Mouse (Mus musculus) olfactory bulb, adult 2 months (tissue): Measurements from ENCODE around the gene Pofut2. TPM values are rescaled to one million over a fixed set of nuclear protein-coding genes. Genes with fewer than 3 reads are reported as not detected.

Experiments used
- H3K27ac ChIP-seq: fragments of 200-500 bp; 2 replicates; pipeline ENCODE4 v1.5.1; 2012; ENCODE audit warnings: low read depth, low read length; ENCODE audit not compliant: insufficient read depth
- H3K4me1 ChIP-seq: fragments of 200-500 bp; 2 replicates; pipeline ENCODE4 v1.6.1; 2012; ENCODE audit warnings: low read length; ENCODE audit not compliant: control insufficient read depth, insufficient read depth
- H3K4me3 ChIP-seq: fragments of 200-500 bp; 2 replicates; pipeline ENCODE4 v1.5.1; 2012; ENCODE audit warnings: mild to moderate bottlenecking, low read depth, low read length, moderate library complexity; ENCODE audit not compliant: insufficient read depth
- CTCF ChIP-seq: fragments of 200-500 bp; IDR thresholded peaks from 2 replicates; pipeline ENCODE4 v1.5.1; 2012; ENCODE audit warnings: low read depth, mild to moderate bottlenecking, low read length, moderate library complexity; ENCODE audit not compliant: insufficient read depth
- POLR2A ChIP-seq: fragments of 200-500 bp; IDR thresholded peaks from 2 replicates; pipeline ENCODE4 v1.6.1; 2012; ENCODE audit warnings: mild to moderate bottlenecking, low read depth, low read length, moderate library complexity; ENCODE audit not compliant: insufficient read depth
- WGBS: fragments of 180-500 bp; shearing (Covaris S2); methylation state at CpG from one replicate; pipeline ENCODE4 v1.1.7; 2018; 5-methylcytosine and 5-hydroxymethylcytosine counted together
- polyA plus RNA-seq: library from polyadenylated mRNA; stranded (reverse); fragments of >200 nt; gene quantifications from 2 replicates; pipeline ENCODE4 v1.2.4, GENCODE M21; 2012; ENCODE audit warnings: low replicate concordance; ENCODE audit not compliant: missing spikeins, insufficient read depth, insufficient read length

Gene Pofut2
- polyA plus RNA-seq, 1 experiment, result not detected

DNA sequence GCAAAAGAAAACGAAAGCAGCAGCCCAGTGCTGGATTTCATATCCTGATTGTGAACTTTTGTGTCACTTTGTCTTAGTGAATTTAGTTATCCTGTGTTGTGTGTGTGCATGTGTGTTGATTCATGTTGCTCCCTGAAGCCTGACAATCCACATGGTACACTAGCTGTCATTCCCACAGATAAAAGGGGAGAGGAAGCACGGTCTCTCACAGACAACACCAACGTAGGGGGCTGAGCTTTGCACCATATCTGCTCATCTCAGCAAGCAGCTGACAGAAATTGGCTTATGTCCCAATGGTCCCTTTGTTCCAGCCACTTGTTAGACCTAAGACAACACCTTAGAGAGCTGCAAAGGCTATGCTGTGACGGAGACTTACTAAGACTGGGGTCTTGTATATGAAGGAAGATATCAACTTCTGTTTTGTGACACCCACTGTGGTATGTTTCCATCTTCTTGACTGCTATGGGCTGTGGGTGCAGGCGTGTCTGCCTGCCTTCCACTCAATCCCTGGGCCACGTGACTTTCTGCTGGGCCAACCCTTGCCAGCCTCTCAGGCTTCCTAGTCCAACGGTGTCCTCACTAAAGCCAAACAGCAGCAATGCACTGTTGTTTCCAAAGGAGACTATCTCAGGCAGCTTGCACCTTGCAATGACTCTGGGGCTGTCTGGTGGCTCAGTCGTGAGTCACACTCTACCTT lies 41.4 kb downstream of the Pofut2 start:
- TF ChIP-seq CTCF, result no peak
- no peak for TF ChIP-seq POLR2A
- 75% methylated on average over 8 of the region's 8 CpGs for WGBS
- H3K4me3 ChIP-seq, result no peak overlapping the region
- peaks cover 6% of the 10 kb centered on the region for H3K4me1 ChIP-seq
- no peak overlapping the region for H3K27ac ChIP-seq

DNA sequence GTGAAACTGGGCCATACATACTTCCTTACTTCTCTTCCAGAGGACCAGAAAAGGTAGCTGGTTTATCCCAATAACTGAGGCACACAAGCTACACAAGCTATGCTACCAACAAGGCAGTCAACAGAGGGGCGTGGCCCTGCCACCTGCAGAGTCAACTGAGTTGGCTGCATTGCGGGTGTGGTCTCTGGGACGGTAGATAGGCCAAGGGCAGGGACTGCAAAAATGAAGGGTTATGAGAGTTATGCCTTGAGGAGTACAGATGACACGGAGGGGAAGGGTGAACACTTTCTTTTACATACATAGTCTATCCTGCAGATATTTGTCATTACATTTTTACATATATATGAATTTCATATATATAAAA lies 41.9 kb downstream of the Pofut2 start:
- H3K4me3 ChIP-seq, result no peak overlapping the region
- WGBS, result 87% methylated on average over 4 of the region's 4 CpGs
- H3K27ac ChIP-seq, result no peak overlapping the region
- H3K4me1 ChIP-seq, result peaks cover 6% of the 10 kb centered on the region
- TF ChIP-seq CTCF (no peak), POLR2A (no peak)

DNA sequence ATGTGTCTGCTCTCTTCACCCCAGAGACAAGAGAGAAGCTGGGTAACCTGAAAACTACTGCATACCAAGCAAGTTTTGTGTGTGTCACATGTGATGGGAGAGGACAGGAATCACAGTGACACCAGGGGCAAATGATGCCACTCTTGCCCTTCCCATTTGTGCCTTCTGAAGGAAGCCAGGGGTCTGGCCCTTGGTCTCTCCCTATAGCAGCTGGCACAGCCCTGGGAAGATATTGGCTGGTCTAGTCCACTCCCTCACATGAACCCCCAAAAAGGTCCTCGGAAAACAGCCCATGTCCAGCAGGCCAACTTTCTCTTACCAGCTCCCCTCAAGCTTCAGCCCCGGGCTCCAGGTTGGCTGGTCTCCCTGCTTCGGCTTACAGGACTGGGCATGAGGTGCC lies 45.3 kb downstream of the Pofut2 start:
- Histone ChIP-seq H3K4me3 (no peak overlapping the region), H3K4me1 (peaks cover 8% of the 10 kb centered on the region), H3K27ac (no peak overlapping the region)
- no peak for TF ChIP-seq CTCF
- no peak for TF ChIP-seq POLR2A
- WGBS, result 75% methylated on average over 3 of the region's 3 CpGs

DNA sequence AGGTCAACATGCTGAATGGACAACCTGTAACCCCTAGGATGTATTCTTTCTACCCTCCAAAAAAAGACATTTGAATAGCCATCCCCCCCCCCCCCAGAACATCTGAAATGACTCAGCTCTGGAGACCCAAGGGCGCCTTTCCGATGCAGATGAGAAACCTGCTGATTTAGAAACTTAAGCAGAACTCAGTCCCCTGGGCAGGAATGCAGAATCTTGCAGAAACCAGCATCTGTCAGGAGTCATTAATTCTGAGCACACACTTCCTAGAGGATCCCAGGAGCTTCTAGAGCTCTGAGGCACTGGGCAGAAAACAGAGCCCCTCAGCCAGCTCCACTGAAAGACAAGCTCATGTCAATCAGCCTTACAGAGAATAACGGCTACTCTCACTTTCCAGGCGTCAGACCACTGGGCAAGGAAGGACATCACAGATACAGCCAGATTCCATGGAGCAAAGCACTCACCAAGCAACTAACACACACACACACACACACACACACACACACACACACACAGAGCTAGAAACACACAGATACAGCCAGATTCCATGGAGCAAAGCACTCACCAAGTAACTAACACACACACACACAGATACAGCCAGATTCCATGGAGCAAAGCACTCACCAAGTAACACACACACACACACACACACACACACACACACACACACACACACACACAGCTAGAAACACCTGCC lies 46.0 kb downstream of the Pofut2 start:
- Histone ChIP-seq H3K4me1 (peaks cover 2% of the 10 kb centered on the region; the same call in 1 of the 2 replicates), H3K27ac (no peak overlapping the region), H3K4me3 (no peak overlapping the region)
- WGBS, result 46% methylated on average over 4 of the region's 4 CpGs
- no peak for TF ChIP-seq POLR2A
- TF ChIP-seq CTCF, result no peak

DNA sequence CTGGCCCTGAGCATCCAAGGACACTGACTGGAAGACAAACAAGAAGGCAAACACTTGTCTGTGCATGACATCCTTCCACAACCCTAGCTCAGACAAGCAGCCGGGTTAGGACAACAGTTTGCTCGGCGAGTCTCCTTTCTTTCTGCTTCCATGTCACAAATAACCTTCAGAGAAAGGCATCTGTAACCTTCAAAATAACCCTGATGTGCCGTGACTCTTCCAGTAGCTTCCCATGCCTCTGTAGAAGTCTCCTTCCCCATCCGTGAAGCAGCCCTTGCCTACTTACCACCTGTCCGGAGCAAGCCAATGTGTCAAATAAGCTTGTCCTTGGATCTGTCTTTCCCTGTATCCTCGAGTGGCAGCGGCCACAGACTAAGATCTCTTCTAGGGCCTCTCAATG lies 46.7 kb downstream of the Pofut2 start:
- no peak for TF ChIP-seq CTCF
- TF ChIP-seq POLR2A, result no peak
- Histone ChIP-seq H3K4me3 (no peak overlapping the region), H3K4me1 (peaks cover 2% of the 10 kb centered on the region; the same call in 1 of the 2 replicates), H3K27ac (no peak overlapping the region)
- 86% methylated on average over 8 of the region's 8 CpGs for WGBS

DNA sequence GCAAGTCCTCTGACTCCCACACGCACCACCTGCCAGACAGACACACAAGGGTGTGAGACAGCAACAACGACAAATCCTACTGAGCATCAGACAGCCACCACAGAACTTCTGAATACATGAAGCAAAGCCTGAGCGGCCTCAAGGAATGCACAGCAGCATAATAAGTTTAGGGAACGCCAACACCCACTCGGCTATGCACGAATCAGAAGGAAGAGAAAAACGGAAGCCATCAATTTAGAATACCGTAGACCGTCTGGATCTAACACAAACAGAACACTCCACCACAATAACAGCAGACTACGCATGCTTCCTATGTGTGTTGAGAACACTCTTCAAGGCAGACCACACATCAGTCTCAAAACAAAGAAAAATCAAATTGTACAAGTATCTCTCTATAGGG lies 50.0 kb downstream of the Pofut2 start:
- no peak for TF ChIP-seq POLR2A
- no peak for TF ChIP-seq CTCF
- Histone ChIP-seq H3K4me1 (peaks cover 2% of the 10 kb centered on the region; the same call in 1 of the 2 replicates), H3K4me3 (no peak overlapping the region), H3K27ac (no peak overlapping the region)
- WGBS, result 44% methylated on average over 10 of the region's 10 CpGs

DNA sequence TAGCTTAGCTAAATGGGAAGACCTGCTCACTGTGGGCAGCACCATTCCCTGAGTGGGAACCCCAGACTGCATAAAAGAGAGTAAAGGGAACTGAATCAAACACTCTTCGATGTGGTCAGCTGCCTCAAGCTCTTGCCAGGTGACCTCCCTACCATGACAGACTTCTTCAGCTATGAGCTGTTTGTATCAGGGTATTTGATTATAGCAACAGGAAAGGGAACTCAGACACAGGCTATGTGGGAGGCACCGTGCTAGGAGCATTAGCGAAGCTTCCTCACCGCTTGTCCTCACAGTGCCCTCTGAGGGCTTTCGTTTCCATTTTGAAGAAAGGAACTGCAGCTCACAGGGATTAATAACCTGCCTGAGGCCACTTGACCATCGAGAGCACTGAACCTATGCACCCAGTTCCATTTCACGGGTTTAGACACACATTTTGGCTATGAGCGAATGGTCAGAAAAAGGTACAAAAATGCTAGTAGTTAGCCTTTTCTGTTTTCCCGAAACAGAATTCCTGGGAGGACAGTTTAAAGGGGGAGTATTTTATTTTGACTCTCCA lies 55.8 kb downstream of the Pofut2 start:
- no peak overlapping the region for H3K4me3 ChIP-seq
- 85% methylated on average over 9 of the region's 9 CpGs for WGBS
- no peak for TF ChIP-seq POLR2A
- no peak for TF ChIP-seq CTCF
- H3K27ac ChIP-seq, result no peak overlapping the region
- no peaks in the 10 kb centered on the region for H3K4me1 ChIP-seq

DNA sequence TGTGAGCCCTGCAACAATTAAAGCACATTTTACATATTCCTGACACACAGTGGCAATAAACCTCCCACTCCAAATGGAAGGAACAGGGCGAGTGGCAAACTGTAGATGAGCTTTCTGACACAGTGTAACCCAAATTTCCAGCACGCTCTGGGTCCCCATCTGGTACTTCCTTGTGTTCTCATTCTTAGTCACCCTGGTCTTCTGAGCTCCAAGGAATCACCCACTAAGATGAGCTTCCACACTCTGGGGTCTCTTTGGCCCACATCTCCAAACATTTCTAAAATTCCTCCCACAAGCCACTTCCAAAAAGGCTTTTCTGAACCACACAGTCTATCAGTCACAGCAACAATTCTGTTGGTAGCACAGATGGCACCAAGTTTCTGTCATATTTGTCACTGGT lies 56.7 kb downstream of the Pofut2 start:
- no peak overlapping the region for H3K27ac ChIP-seq

More for the DNA sequence above, 56.7 kb downstream of the Pofut2 start:
- no peaks in the 10 kb centered on the region for H3K4me1 ChIP-seq
- 42% methylated on average over 2 of the region's 2 CpGs for WGBS
- no peak for TF ChIP-seq POLR2A
- no peak for TF ChIP-seq CTCF
- H3K4me3 ChIP-seq, result no peak overlapping the region

Other genes with a start within 250 kb of the Pofut2 start
- gene Slc19a1, start 227.0 kb upstream of the Pofut2 start, polyA plus RNA-seq, result not detected in 2 replicates
- gene Col18a1, start 92.7 kb upstream of the Pofut2 start, polyA plus RNA-seq, result not detected in 2 replicates
- 127 TPM in 1 of 2 replicates, not detected in the other for gene Adarb1, start 159.1 kb downstream of the Pofut2 start, polyA plus RNA-seq